Mouse (Mus musculus) kidney, adult 2 months (tissue): ENCODE measurements at regions not wholly inside any gene's neighbourhood (a gene's known extent, or its start where the extent isn't known, plus 50 kb on each side); places are given as distances from the start of the nearest gene placed in this dataset.

Experiments
- CTCF ChIP-seq: fragments of 200-500 bp; conservative IDR thresholded peaks from 2 replicates; pipeline ENCODE4 v1.5.1; 2011; ENCODE audit warnings: low read depth, mild to moderate bottlenecking, control low read depth, low read length, moderate library complexity, mixed read lengths; ENCODE audit not compliant: insufficient read depth, insufficient read length
- POLR2A ChIP-seq: fragments of 200-500 bp; IDR thresholded peaks from one replicate; pipeline ENCODE4 v1.6.1; 2011; ENCODE audit warnings: low read depth, low read length, control low read depth

DNA sequence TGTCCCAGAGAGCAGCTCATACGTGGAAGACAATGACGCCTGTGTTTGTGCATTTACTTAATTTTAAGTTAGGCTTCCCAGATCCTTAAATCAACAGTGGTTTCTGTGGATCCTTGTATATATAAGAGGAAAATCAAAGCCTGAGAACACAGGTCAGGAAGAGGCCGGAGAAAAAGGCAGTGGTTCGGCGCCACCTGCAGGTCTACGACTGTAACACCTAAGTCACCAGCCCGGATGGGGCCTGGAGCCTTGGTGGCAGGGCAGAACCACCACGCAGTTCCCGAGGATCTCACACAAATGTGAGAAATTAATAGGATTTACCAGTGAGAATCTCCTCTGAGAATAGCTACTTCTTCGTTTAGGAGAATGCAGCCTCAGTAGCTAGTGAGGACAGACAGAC is 62.9 kb upstream of the Zdhhc25 start:
- TF ChIP-seq POLR2A (no peak), CTCF (peak; percentile 58)
